Mouse (Mus musculus) monocyte, adult 2 months (primary cell): Measurements from ENCODE around the gene Gm4788.
"Not testable (repeated sequence)": the region's sequence is repeated elsewhere in the genome, so short reads cannot be mapped to it uniquely, and the experiment has no call there.

Source experiments
- DNase-seq, 2 experiments: peaks; one replicate each; pipeline ENCODE4 v3.0.0; 2022; ENCODE audit warnings: low spot score in 2 of 2, low read depth in 1 of 2

Gm4788 gene

DNA sequence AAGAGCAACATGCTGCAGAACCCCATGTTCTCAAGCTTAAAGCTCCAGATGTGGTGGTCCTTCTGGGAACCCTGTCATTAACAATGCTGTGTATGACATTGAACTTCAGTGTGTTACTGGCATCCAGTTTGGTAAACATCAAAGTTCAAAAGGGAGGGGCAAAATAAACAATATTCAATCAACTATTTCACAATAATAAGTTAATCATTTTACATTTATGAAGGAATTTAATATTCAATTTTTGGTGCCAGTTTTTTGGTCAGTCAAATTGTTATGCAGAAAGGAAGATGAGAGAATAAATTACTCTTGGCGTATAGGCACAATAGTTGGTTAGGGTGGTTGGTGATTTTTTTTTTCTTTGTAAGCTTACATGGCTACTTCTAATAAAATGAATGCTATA lies at the start of gene Gm4788:
Gm4788 (minus strand) TSS at position 101 of the 400 bp plus-strand sequence.
- no peak for DNase-seq

DNA sequence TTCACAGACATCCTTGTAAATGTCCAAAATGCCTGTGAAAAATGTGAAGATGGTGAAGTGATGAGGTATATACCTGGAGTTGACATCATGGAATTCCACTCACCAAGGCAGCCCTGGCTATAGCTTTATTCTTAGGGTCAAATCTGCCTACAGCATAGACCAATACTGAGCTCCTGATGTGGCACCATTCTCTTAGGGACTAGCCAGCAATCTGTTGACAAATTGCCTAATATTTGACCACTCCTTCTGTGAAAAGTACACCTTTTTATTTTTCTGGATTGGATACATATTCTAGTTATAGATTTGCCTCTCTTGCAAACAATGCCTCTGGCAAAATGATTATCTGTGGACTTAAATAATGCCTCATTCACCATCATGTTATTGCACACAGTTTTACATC lies 27.6 kb upstream of the Gm4788 start:
- DNase-seq: no peak

DNA sequence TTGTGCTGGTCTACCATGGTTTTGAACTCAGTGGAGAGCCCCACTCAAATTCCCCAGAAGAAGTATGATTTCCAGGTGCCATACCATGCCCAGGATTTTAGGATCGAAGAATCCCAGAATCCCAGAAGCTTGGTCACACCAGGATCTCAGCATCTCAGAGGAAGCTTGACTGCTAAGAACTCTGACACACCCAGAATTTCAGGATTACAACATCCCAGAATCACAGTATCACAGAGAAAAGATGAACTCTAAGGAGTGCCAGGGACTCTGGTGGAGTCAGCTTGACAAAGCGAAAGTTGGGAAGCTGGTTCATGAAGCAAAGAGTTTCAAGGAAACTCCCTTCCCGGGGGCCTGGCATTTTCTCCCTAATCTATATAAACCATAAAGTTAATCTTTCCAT lies 11.1 kb downstream of the Gm4788 start:
- DNase-seq: not testable (repeated sequence)

DNA sequence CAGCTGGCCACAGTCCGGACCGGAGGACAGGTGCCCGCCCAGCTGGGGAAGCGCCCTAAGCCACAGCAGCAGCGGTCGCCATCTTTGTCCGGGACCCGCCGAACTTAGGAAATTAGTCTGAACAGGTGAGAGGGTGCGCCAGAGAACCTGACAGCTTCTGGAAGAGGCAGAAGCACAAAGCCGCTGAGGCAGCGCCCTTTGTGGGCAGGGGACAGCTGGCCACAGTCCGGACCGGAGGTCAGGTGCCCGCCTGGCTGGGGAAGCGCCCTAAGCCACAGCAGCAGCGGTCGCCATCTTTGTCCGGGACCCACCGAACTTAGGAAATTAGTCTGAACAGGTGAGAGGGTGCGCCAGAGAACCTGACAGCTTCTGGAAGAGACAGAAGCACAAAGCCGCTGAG lies 64.4 kb downstream of the Gm4788 start:
- DNase-seq: not testable (repeated sequence)

DNA sequence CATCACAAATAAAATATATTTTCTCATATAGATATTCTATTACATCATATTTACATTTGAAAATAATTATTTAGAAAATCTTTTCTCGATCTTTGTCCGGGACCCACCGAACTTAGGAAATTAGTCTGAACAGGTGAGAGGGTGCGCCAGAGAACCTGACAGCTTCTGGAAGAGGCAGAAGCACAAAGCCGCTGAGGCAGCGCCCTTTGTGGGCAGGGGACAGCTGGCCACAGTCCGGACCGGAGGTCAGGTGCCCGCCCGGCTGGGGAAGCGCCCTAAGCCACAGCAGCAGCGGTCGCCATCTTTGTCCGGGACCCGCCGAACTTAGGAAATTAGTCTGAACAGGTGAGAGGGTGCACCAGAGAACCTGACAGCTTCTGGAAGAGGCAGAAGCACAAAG lies 64.8 kb downstream of the Gm4788 start:
- not testable (repeated sequence) for DNase-seq

DNA sequence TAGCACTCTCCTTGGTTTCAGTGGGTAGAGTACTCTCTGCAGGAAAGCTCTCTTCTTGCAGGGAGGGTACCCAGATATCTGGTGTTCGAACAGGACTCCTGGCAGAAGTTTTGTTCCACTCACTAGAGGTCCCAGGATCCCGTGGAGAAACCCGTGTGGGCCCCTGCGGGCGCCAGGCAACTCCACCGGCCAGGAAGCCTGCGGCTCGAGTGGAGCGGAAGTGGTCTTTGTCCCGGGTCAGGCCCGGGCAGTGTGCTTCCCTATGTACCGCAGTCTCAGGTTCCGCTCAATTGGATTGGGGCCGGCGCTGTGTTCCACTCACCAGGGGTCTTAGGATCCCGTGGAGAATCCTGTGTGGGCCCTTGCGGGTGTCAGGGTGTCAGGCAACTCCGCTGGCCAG lies 131.1 kb downstream of the Gm4788 start:
- DNase-seq: not testable (repeated sequence)
